Mouse (Mus musculus) liver, embryonic 14.5 days (tissue): ENCODE measurements around the gene Bcl7c. TPM values are rescaled to one million over a fixed set of nuclear protein-coding genes. Genes with fewer than 3 reads are reported as not detected.
A peak's percentile ranks its signal among the peaks of the same experiment; 100 is the strongest.

Experiments used
- ATAC-seq: fragments of 200-750 bp; cut with Nextera tagmentation; 2 replicates; pipeline ENCODE4 v1.8.0; 2017; ENCODE audit warnings: moderate number of reproducible peaks, mild to moderate bottlenecking, moderate library complexity; ENCODE audit not compliant: insufficient read depth
- DNase-seq, 3 experiments: peaks; one replicate each; pipeline ENCODE4 v3.0.0-alpha.2; 2012 to 2013; ENCODE audit warnings: low read depth in 3 of 3, low spot score in 3 of 3
- H3K27ac ChIP-seq: fragments of 300-500 bp; sonication (generic); 2 replicates; pipeline ENCODE4 v1.5.1; 2014; ENCODE audit warnings: moderate library complexity, mild to moderate bottlenecking, control low read depth, inconsistent platforms
- H3K27me3 ChIP-seq: fragments of 300-500 bp; sonication (generic); 2 replicates; pipeline ENCODE4 v1.6.1; 2014; ENCODE audit warnings: mild to moderate bottlenecking, low read length, moderate library complexity; ENCODE audit not compliant: control insufficient read depth, insufficient read depth
- H3K36me3 ChIP-seq: fragments of 300-500 bp; sonication (generic); replicated peaks from 2 replicates; pipeline ENCODE4 v1.6.1; 2014; ENCODE audit warnings: low read depth; ENCODE audit not compliant: control insufficient read depth, insufficient read depth
- H3K4me1 ChIP-seq, 2 experiments: fragments of 200-500 bp in 1 of 2; fragments of 300-500 bp in 1 of 2; sonication (generic) in 1 of 2; replicated peaks; 2 replicates each; pipeline ENCODE4 v1.6.1; 2012 to 2014; ENCODE audit warnings: antibody characterized with exemption in 1 of 2, inconsistent platforms in 1 of 2, low read length in 1 of 2; ENCODE audit not compliant: control insufficient read depth in 2 of 2, insufficient read depth in 2 of 2
- H3K4me2 ChIP-seq: fragments of 300-500 bp; sonication (generic); 2 replicates; pipeline ENCODE4 v1.6.1; 2014; ENCODE audit warnings: low read depth, mild to moderate bottlenecking, control low read depth, moderate library complexity
- H3K4me3 ChIP-seq, 2 experiments: fragments of 200-500 bp in 1 of 2; fragments of 300-500 bp in 1 of 2; sonication (generic) in 1 of 2; 2 replicates each; pipeline ENCODE4 v1.5.1; 2012 to 2014; ENCODE audit warnings: low read depth in 2 of 2, low read length in 2 of 2, mild to moderate bottlenecking in 2 of 2, control low read depth in 1 of 2, inconsistent platforms in 1 of 2, moderate library complexity in 1 of 2; ENCODE audit not compliant: insufficient read depth in 1 of 2
- H3K9ac ChIP-seq: fragments of 300-500 bp; sonication (generic); replicated peaks from 2 replicates; pipeline ENCODE4 v1.6.1; 2014; ENCODE audit warnings: mild to moderate bottlenecking, control low read depth, moderate library complexity
- H3K9me3 ChIP-seq: fragments of 300-500 bp; sonication (generic); 2 replicates; pipeline ENCODE4 v1.6.1; 2016; ENCODE audit warnings: low read length, mixed read lengths; ENCODE audit not compliant: control insufficient read depth
- CTCF ChIP-seq: IDR thresholded peaks from 2 replicates; pipeline ENCODE4 v1.5.1; 2016; ENCODE audit warnings: antibody characterized with exemption, low read depth, control low read depth
- EP300 ChIP-seq: IDR thresholded peaks from 2 replicates; pipeline ENCODE4 v1.6.1; 2016; ENCODE audit warnings: antibody characterized with exemption, low read depth
- WGBS: fragments of 180-500 bp; shearing (Covaris S2); extraction: QIAGEN DNeasy Blood & Tissue Kit; methylation state at CpG from one replicate; pipeline ENCODE4 v1.1.7; 2014; ENCODE audit not compliant: insufficient replicate concordance; 5-methylcytosine and 5-hydroxymethylcytosine counted together
- polyA plus RNA-seq, 2 experiments: library from polyadenylated mRNA; depleted of rRNA in 1 of 2; stranded (reverse) in 1 of 2; unstranded in 1 of 2; fragments of >200 nt; fragmentation: Nextera tagmentation in 1 of 2; extraction: Ambion mirVana in 1 of 2; gene quantifications; 2 replicates each; pipeline versions ENCODE4 v1.2.1 to v1.2.3; 2012 to 2014

Bcl7c gene
- polyA plus RNA-seq, 2 experiments: 12.5 to 21.7 TPM

DNA sequence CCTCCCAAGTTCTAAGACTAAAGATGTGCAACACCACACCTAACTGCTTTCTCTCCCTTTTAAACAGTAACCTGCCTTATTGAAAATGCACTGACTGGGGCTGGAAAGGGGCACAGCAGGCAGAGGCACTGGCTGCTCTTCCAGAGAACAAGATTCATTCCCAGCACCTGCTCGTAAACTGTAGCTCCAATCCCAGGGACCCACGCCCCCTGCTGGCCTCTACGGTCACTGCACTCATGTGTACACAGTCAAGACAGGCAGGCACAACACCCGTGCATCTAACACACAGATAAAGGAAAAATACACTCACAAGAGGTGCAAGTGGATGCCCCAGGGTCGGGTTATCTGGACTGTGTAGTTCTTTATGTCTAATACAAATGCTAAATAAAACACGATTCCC lies 31.7 kb downstream of the Bcl7c start:
- DNase-seq (peak in 2 of 3 experiments; percentile 33 to 45), ATAC-seq (no peak)
- Histone ChIP-seq H3K9me3 (no peaks in the 10 kb centered on the region), H3K27me3 (no peaks in the 10 kb centered on the region), H3K27ac (no peak overlapping the region), H3K4me3 (no peak overlapping the region), H3K4me2 (no peak overlapping the region), H3K9ac (no peak overlapping the region), H3K36me3 (no peaks in the 10 kb centered on the region), H3K4me1 (peaks cover 3 to 5% of the 10 kb centered on the region in 2 experiments; a peak in 2 of 4 replicates)
- WGBS: 38% methylated on average over 6 of the region's 6 CpGs
- no peak for TF ChIP-seq EP300
- peak; percentile 97 for TF ChIP-seq CTCF

GRCm38 (mm10) chr7:127675391-127675811 lies 33.3 kb downstream of the Bcl7c start:
- Histone ChIP-seq H3K9me3 (no peaks in the 10 kb centered on the region), H3K4me1 (no peaks in the 10 kb centered on the region; a peak in 1 of 4 replicates), H3K27ac (no peak overlapping the region), H3K4me3 (no peak overlapping the region), H3K4me2 (no peak overlapping the region), H3K27me3 (no peaks in the 10 kb centered on the region), H3K9ac (no peak overlapping the region), H3K36me3 (no peaks in the 10 kb centered on the region)
- WGBS: 81% methylated on average over 9 of the region's 9 CpGs
- ATAC-seq (no peak), DNase-seq (no peak)
- TF ChIP-seq EP300 (no peak), CTCF (no peak)

- Histone ChIP-seq H3K4me1 (no peaks in the 10 kb centered on the region; a peak in 1 of 4 replicates), H3K9me3 (no peaks in the 10 kb centered on the region), H3K4me3 (no peak overlapping the region), H3K4me2 (no peak overlapping the region), H3K9ac (no peak overlapping the region), H3K36me3 (no peaks in the 10 kb centered on the region), H3K27ac (no peak overlapping the region), H3K27me3 (no peaks in the 10 kb centered on the region)
- TF ChIP-seq CTCF (peak; percentile 97), EP300 (no peak)
- ATAC-seq (peak; percentile 52; the same call in 1 of the 2 replicates), DNase-seq (peak; percentile 66 to 71 (median 69))
- 0% methylated on average over 5 of the region's 5 CpGs for WGBS
Measured at GRCm38 (mm10) chr7:127674977-127675376, 33.8 kb downstream of the Bcl7c start.

DNA sequence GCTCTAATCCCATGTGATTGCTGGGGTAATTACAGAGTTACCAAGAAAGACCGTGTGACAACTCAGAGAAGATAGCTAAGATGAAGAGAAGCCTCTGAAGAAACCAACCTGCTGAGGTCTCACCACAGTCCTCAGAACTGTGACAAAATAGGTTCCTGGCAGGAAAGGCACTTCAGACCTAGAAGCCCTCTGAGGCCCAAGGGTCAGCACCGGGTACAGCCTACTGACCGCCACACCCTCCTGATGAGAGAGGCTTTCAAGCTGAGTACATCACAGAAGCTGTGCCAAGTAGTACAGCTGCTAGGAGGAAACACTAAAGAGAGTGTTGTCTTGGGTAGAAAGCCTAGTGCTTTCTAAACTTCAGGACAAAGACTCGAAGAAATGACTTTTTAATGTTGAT lies 36.0 kb downstream of the Bcl7c start:
- TF ChIP-seq CTCF (no peak), EP300 (no peak)

DNA sequence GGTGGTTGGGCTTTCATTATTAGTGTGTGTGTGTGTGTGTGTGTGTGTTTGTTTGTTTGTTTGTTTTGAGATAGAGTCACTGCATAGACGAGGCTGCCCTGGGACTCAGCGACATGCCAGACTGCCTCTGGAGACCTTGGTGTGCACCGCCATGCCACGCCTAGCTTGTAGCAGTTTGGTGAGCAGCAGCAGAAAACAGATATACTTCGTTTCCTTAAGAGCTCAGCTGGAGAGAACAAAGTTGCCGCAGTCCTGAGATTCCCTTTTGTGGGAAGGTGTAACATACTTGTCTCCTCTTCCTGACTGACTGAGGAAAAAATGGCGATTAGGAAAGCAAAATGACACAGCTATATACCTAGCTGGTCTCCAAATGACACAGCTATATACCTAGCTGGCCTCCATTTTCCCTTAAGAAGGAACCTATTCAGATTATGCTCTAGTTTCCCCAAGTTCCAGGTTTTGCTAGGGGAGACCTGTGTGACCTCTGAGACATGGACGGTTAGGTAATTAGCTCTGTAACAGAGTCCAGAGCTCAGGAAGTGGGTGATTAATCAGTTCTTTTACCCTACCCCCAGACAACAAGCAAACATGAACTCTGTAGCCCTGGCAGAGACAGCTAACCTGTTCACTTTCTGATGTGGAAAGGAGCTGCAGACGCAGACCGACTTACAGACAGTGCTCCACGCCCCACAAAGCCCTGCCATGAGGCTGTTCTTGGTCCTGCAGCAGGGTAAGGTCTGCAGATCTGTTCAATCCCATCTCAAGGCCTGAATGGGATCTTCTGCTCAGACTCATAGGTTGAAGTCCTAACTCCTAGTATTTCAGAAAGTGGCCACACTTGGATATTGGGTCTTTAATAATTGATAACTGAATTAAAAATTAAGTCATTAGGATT lies 36.6 kb downstream of the Bcl7c start:
- H3K9me3 ChIP-seq: no peaks in the 10 kb centered on the region
- H3K27me3 ChIP-seq: no peaks in the 10 kb centered on the region
- H3K4me2 ChIP-seq: peak overlapping the region; percentile 15; the same call in 1 of the 2 replicates
- DNase-seq (no peak), ATAC-seq (peak; percentile 35; the same call in 1 of the 2 replicates)
- no peak overlapping the region; the same call in none of the 2 replicates for H3K27ac ChIP-seq
- no peak overlapping the region for H3K4me3 ChIP-seq
- H3K9ac ChIP-seq: no peak overlapping the region
- TF ChIP-seq EP300 (no peak), CTCF (no peak)
- no peaks in the 10 kb centered on the region; a peak in 1 of 4 replicates for H3K4me1 ChIP-seq
- WGBS: 56% methylated on average over 11 of the region's 11 CpGs
- H3K36me3 ChIP-seq: no peaks in the 10 kb centered on the region

More for the DNA sequence above, 36.0 kb downstream of the Bcl7c start:
- no peak for DNase-seq
- Histone ChIP-seq H3K9me3 (no peaks in the 10 kb centered on the region), H3K9ac (no peak overlapping the region), H3K4me3 (no peak overlapping the region), H3K36me3 (no peaks in the 10 kb centered on the region), H3K4me2 (no peak overlapping the region; the same call in 1 of the 2 replicates), H3K27ac (no peak overlapping the region), H3K27me3 (no peaks in the 10 kb centered on the region), H3K4me1 (no peaks in the 10 kb centered on the region; a peak in 1 of 4 replicates)
- 65% methylated on average over 4 of the region's 4 CpGs for WGBS
- no peak for ATAC-seq
